Mouse (Mus musculus) CH12.LX (cell line): Measurements from ENCODE around the gene Tead1. TPM values are rescaled to one million over a fixed set of nuclear protein-coding genes. Genes with fewer than 3 reads are reported as not detected.

Experiments used
- DNase-seq: peaks from one replicate; pipeline ENCODE4 v3.0.0-alpha.2; 2013; ENCODE audit errors: extremely low read depth
- H3K27ac ChIP-seq: 2 replicates; pipeline ENCODE4 v1.5.1; 2012; ENCODE audit warnings: low read depth, mild to moderate bottlenecking, control low read depth, moderate library complexity; ENCODE audit not compliant: insufficient read depth
- H3K27me3 ChIP-seq: replicated peaks from 2 replicates; pipeline ENCODE3; 2012; ENCODE audit warnings: inconsistent platforms
- H3K36me3 ChIP-seq, 2 experiments: replicated peaks in 1 of 2; 2 replicates each; pipeline versions ENCODE3 to v1.6.1; 2012; ENCODE audit warnings: inconsistent platforms in 1 of 2, low read length in 1 of 2, mild to moderate bottlenecking in 1 of 2, mixed read lengths in 1 of 2, moderate library complexity in 1 of 2; ENCODE audit not compliant: control insufficient read depth in 1 of 2, insufficient read depth in 1 of 2
- H3K4me1 ChIP-seq, 2 experiments: 2 replicates each; pipeline ENCODE4 v1.6.1; 2012; ENCODE audit warnings: inconsistent platforms in 1 of 2, moderate library complexity in 1 of 2; ENCODE audit not compliant: insufficient read depth in 2 of 2, control insufficient read depth in 1 of 2
- H3K4me2 ChIP-seq: 2 replicates; pipeline ENCODE4 v1.6.1; 2012; ENCODE audit warnings: low read depth, mild to moderate bottlenecking, control low read depth; ENCODE audit not compliant: poor library complexity, insufficient read depth, severe bottlenecking
- H3K4me3 ChIP-seq, 3 experiments: fragments of 150-350 bp in 1 of 3; sonication (generic) in 1 of 3; replicated peaks in 1 of 3; 2 replicates each; pipeline versions ENCODE3 to v1.5.1; 2011 to 2012; ENCODE audit warnings: low read depth in 2 of 3, low read length in 2 of 3, mild to moderate bottlenecking in 2 of 3, moderate library complexity in 2 of 3, control low read depth in 1 of 3, improper control_type of control experiment in 1 of 3, inconsistent platforms in 1 of 3, mixed read lengths in 1 of 3; ENCODE audit not compliant: poor library complexity in 1 of 3
- H3K79me2 ChIP-seq: replicated peaks from 2 replicates; pipeline ENCODE4 v1.6.1; 2012; ENCODE audit warnings: mild to moderate bottlenecking, moderate library complexity; ENCODE audit not compliant: control insufficient read depth, poor library complexity, insufficient read depth, severe bottlenecking; ENCODE audit errors: extremely low read depth
- H3K9ac ChIP-seq: 2 replicates; pipeline ENCODE4 v1.6.1; 2012; ENCODE audit warnings: low read depth, mild to moderate bottlenecking, control low read depth, moderate library complexity; ENCODE audit not compliant: insufficient read depth
- H3K9me3 ChIP-seq: replicated peaks from 2 replicates; pipeline ENCODE3; 2012; ENCODE audit warnings: low read length, inconsistent platforms, mixed read lengths
- BHLHE40 ChIP-seq: IDR thresholded peaks from 2 replicates; pipeline ENCODE4 v1.6.1; 2011; ENCODE audit warnings: mild to moderate bottlenecking, low read depth, low read length, improper control_type of control experiment
- CHD1 ChIP-seq: IDR thresholded peaks from 2 replicates; pipeline ENCODE4 v1.6.1; 2012; ENCODE audit warnings: low read depth, low read length, improper control_type of control experiment, inconsistent platforms
- CHD2 ChIP-seq: IDR thresholded peaks from 2 replicates; pipeline ENCODE4 v1.6.1; 2011; ENCODE audit warnings: low read length, improper control_type of control experiment
- CTCF ChIP-seq, 2 experiments: IDR thresholded peaks in 1 of 2; conservative IDR thresholded peaks in 1 of 2; 2 replicates each; pipeline ENCODE4 v1.5.1; 2011 to 2012; ENCODE audit warnings: low read depth in 2 of 2, low read length in 2 of 2, improper control_type of control experiment in 1 of 2, inconsistent platforms in 1 of 2, mild to moderate bottlenecking in 1 of 2, moderate library complexity in 1 of 2
- E2F4 ChIP-seq: IDR thresholded peaks from 2 replicates; pipeline ENCODE4 v1.6.1; 2011; ENCODE audit warnings: low read depth, low read length, improper control_type of control experiment; ENCODE audit not compliant: insufficient replicate concordance
- GABPA ChIP-seq: IDR thresholded peaks from 2 replicates; pipeline ENCODE4 v1.6.1; 2012; ENCODE audit warnings: low read depth, low read length, improper control_type of control experiment, inconsistent platforms; ENCODE audit not compliant: insufficient replicate concordance
- HCFC1 ChIP-seq: IDR thresholded peaks from 2 replicates; pipeline ENCODE4 v1.6.1; 2012; ENCODE audit warnings: low read depth, mild to moderate bottlenecking, inconsistent platforms, low read length, improper control_type of control experiment
- IRF4 ChIP-seq: IDR thresholded peaks from 2 replicates; pipeline ENCODE4 v1.6.1; 2014; ENCODE audit warnings: low read depth, mild to moderate bottlenecking, inconsistent platforms, low read length, improper control_type of control experiment
- JUN ChIP-seq: IDR thresholded peaks from 2 replicates; pipeline ENCODE4 v1.6.1; 2011; ENCODE audit warnings: low read depth, mild to moderate bottlenecking, low read length, improper control_type of control experiment, moderate library complexity; ENCODE audit not compliant: insufficient read depth
- KAT2A ChIP-seq: IDR thresholded peaks from 2 replicates; pipeline ENCODE4 v1.6.1; 2012; ENCODE audit warnings: low read length, improper control_type of control experiment, inconsistent platforms; ENCODE audit not compliant: insufficient replicate concordance
- MAFK ChIP-seq: IDR thresholded peaks from 2 replicates; pipeline ENCODE4 v1.6.1; 2011; ENCODE audit warnings: low read length, improper control_type of control experiment; ENCODE audit not compliant: insufficient replicate concordance
- MEF2A ChIP-seq: IDR thresholded peaks from 2 replicates; pipeline ENCODE4 v1.6.1; 2014; ENCODE audit warnings: low read depth, mild to moderate bottlenecking, inconsistent platforms, low read length, improper control_type of control experiment, borderline replicate concordance
- NELFE ChIP-seq: IDR thresholded peaks from 2 replicates; pipeline ENCODE4 v1.6.1; 2011; ENCODE audit warnings: low read depth, low read length, improper control_type of control experiment
- NRF1 ChIP-seq: IDR thresholded peaks from 2 replicates; pipeline ENCODE4 v1.6.1; 2014; ENCODE audit warnings: low read depth, mild to moderate bottlenecking, inconsistent platforms, low read length, improper control_type of control experiment, moderate library complexity
- PAX5 ChIP-seq: IDR thresholded peaks from 2 replicates; pipeline ENCODE4 v1.6.1; 2012; ENCODE audit warnings: low read length, inconsistent platforms, mixed read lengths
- POLR2A ChIP-seq: IDR thresholded peaks from 2 replicates; pipeline ENCODE4 v1.6.1; 2011; ENCODE audit warnings: low read depth, mild to moderate bottlenecking, improper control_type of control experiment, low read length
- POLR2AphosphoS2 ChIP-seq: IDR thresholded peaks from 2 replicates; pipeline ENCODE4 v1.6.1; 2011; ENCODE audit warnings: low read depth, low read length, improper control_type of control experiment
- RCOR1 ChIP-seq: conservative IDR thresholded peaks from 2 replicates; pipeline ENCODE4 v1.6.1; 2012; ENCODE audit warnings: low read depth, mild to moderate bottlenecking, inconsistent platforms, low read length, improper control_type of control experiment
- TCF12 ChIP-seq: IDR thresholded peaks from 2 replicates; pipeline ENCODE4 v1.6.1; 2014; ENCODE audit warnings: low read depth, mild to moderate bottlenecking, inconsistent platforms, low read length, improper control_type of control experiment
- UBTF ChIP-seq: IDR thresholded peaks from 2 replicates; pipeline ENCODE4 v1.6.1; 2012; ENCODE audit warnings: low read depth, mild to moderate bottlenecking, inconsistent platforms, low read length, improper control_type of control experiment, moderate library complexity
- USF1 ChIP-seq: IDR thresholded peaks from 2 replicates; pipeline ENCODE4 v1.6.1; 2014; ENCODE audit warnings: low read depth, mild to moderate bottlenecking, inconsistent platforms, low read length, improper control_type of control experiment
- ZC3H11A ChIP-seq: IDR thresholded peaks from 2 replicates; pipeline ENCODE4 v1.6.1; 2012; ENCODE audit warnings: low read depth, mild to moderate bottlenecking, inconsistent platforms, low read length, improper control_type of control experiment
- ZMIZ1 ChIP-seq: IDR thresholded peaks from 2 replicates; pipeline ENCODE4 v1.6.1; 2012; ENCODE audit warnings: low read depth, mild to moderate bottlenecking, inconsistent platforms, low read length, improper control_type of control experiment
- ZNF384 ChIP-seq: IDR thresholded peaks from 2 replicates; pipeline ENCODE4 v1.6.1; 2012; ENCODE audit warnings: low read depth, low read length, improper control_type of control experiment, inconsistent platforms
- dilution Hi-C: fragments of 300-500 bp; cut with MboI; formaldehyde crosslinking; loops from 2 replicates; pipeline ENCODE4 v1.14.3; 2020; ENCODE audit warnings: low sequenced_read_pairs; ENCODE audit not compliant: extremely low pct_unique_long_range_greater_than_20kb, extremely low pct_ligation_motif_present
- in situ Hi-C: fragments of 300-500 bp; cut with MboI; formaldehyde crosslinking; loops from 3 replicates; pipeline ENCODE4 v1.14.3; 2019; ENCODE audit warnings: low sequenced_read_pairs, low pct_ligation_motif_present, low pct_unique_long_range_greater_than_20kb, mixed read lengths
- polyA plus RNA-seq: library from polyadenylated mRNA; unstranded; fragments of >175 nt; gene quantifications from 2 replicates; pipeline ENCODE4 v1.2.1, GENCODE M21; 2012; ENCODE audit warnings: low read depth; ENCODE audit not compliant: insufficient read length
- total RNA-seq, 2 experiments: library from RNA; depleted of rRNA; stranded (reverse); fragments of 300-350 nt in 1 of 2; fragments of >200 nt in 1 of 2; gene quantifications; 2 replicates each; pipeline ENCODE4 v1.2.3; 2012 to 2014

Tead1 gene
- total and polyA plus RNA-seq, 3 experiments: not detected

- no peaks in the 10 kb centered on the region for H3K79me2 ChIP-seq
- in situ Hi-C loops: no loop called here
- no peaks in the 10 kb centered on the region for H3K27me3 ChIP-seq
- DNase-seq: no peak
- peaks cover 0 to 25% of the 10 kb centered on the region in 2 experiments; a peak in 2 of 4 replicates for H3K4me1 ChIP-seq
- no peak overlapping the region for H3K27ac ChIP-seq
- H3K9ac ChIP-seq: no peak overlapping the region
- no peak overlapping the region for H3K4me2 ChIP-seq
- no peaks in the 10 kb centered on the region for H3K9me3 ChIP-seq
- no peak for TF ChIP-seq ZMIZ1
- TF ChIP-seq IRF4: no peak
- TF ChIP-seq MAFK: no peak
- TF ChIP-seq NELFE: no peak
- TF ChIP-seq GABPA: no peak
- no peak for TF ChIP-seq UBTF
- no peak for TF ChIP-seq RCOR1
- no peak for TF ChIP-seq CTCF (conservative IDR thresholded peaks at IDR 0.05 in 1 of 2, IDR thresholded peaks at IDR 0.05 in 1 of 2; ENCODE audit: low read depth in 2 of 2, low read length in 2 of 2)
- no peak for TF ChIP-seq POLR2AphosphoS2
- TF ChIP-seq PAX5: no peak
- TF ChIP-seq CHD2: no peak
- TF ChIP-seq BHLHE40: no peak
- H3K4me3 ChIP-seq: no peak overlapping the region
- H3K36me3 ChIP-seq: no peaks in the 10 kb centered on the region
- dilution Hi-C loops: no loop called here
These were observed 17.7 kb downstream of the Tead1 start for GRCm38 (mm10) chr7:112696777-112697161.

DNA sequence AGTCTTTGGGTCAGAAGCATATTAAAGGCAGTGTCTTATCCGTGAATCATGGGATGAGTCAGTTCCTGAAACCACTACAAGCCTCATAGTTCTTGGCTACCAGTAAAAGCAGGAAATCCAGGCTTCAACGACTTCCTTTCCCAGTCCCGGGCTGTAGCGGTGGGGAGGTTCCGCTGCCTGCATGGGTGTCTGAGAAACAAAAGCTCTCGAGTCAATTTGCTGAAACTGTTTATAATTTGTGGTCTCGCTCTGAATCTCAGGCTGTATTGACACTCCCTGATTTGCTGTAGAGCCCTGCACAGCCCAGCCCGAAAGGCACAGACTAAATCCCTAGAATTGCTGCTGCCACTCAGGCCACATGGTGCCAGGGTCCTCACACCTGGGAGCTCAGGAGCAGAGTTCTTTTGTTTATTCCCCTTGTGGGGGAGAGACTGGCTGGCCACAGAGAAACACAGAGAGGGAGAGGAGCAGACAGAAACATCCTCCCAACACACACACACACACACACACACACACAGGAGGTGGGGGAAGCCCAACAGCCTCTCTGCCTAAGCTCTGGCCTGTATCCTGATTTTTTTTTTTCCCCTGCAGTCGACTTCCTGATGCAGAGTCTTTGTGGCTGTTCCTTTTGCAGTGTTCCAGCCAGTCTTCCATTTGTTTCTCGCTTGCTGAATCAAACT is 18.2 kb downstream of the Tead1 start:
- no peak overlapping the region for H3K4me3 ChIP-seq
- no peak overlapping the region for H3K27ac ChIP-seq
- no peak overlapping the region for H3K9ac ChIP-seq
- H3K27me3 ChIP-seq: no peaks in the 10 kb centered on the region
- in situ Hi-C loops: no loop called here
- no peaks in the 10 kb centered on the region for H3K79me2 ChIP-seq
- DNase-seq: no peak
- H3K36me3 ChIP-seq: no peaks in the 10 kb centered on the region
- H3K9me3 ChIP-seq: no peaks in the 10 kb centered on the region
- dilution Hi-C loops: no loop called here
- H3K4me2 ChIP-seq: no peak overlapping the region
- peaks cover 0 to 20% of the 10 kb centered on the region in 2 experiments; a peak in 2 of 4 replicates for H3K4me1 ChIP-seq
- TF ChIP-seq HCFC1 (no peak), GABPA (no peak), JUN (no peak), USF1 (no peak), POLR2A (no peak), ZC3H11A (no peak), E2F4 (no peak), UBTF (no peak), CTCF (conservative IDR thresholded peaks at IDR 0.05 in 1 of 2, IDR thresholded peaks at IDR 0.05 in 1 of 2; ENCODE audit: low read depth in 2 of 2, low read length in 2 of 2) (no peak), MEF2A (no peak), TCF12 (no peak), CHD2 (no peak), KAT2A (no peak), ZNF384 (no peak), CHD1 (no peak), NRF1 (no peak)
